Mouse (Mus musculus): ENCODE data around the gene Fbxl2. TPM values are rescaled to one million over a fixed set of nuclear protein-coding genes. Genes with fewer than 3 reads are reported as not detected.
A peak's percentile ranks its signal among the peaks of the same experiment; 100 is the strongest.
"Not testable (repeated sequence)": the region's sequence is repeated elsewhere in the genome, so short reads cannot be mapped to it uniquely, and the experiment has no call there.

Gene Fbxl2
- total RNA-seq (2012; rRNA removed), result 4.4 and 6.3 TPM in 2 replicates

GRCm38 (mm10) chr9:114046028-114046427 lies at the start of gene Fbxl2:
Gene Fbxl2, minus strand, starts transcription at chr9:114046191.
- peaks cover 6 to 11% of the 10 kb centered on the region in 2 experiments; a peak in 2 of 4 replicates for H3K4me1 ChIP-seq (ENCODE audit: control insufficient read depth in 2 of 2, insufficient read depth in 2 of 2, low read length in 2 of 2, poor library complexity in 1 of 2)
- H3K4me3 ChIP-seq (ENCODE audit: insufficient read depth in 1 of 2, low read depth in 1 of 2, low read length in 2 of 2, poor library complexity in 1 of 2, severe bottlenecking in 1 of 2), result peak within 1 kb of the TSS; percentile 72 to 77
- in situ Hi-C loops (cut with MboI; ENCODE audit: low sequenced_read_pairs in 2 of 2, unreplicated experiment in 2 of 2), result no loop called here
- DNase-seq (ENCODE audit: low read depth, low spot score), result peak; percentile 59
- H3K36me3 ChIP-seq (ENCODE audit: control insufficient read depth, insufficient read depth, low read length, poor library complexity, severe bottlenecking), result peaks cover 6% of the 10 kb centered on the region; the same call in 1 of the 2 replicates
- TF ChIP-seq MAFK (IDR thresholded peaks at IDR 0.05; ENCODE audit: insufficient read depth, low read depth, low read length) (no peak), ZNF384 (IDR thresholded peaks at IDR 0.05; ENCODE audit: low read depth, low read length) (no peak)
- peak within 1 kb of the TSS; percentile 64 for H3K9ac ChIP-seq (ENCODE audit: insufficient read depth, low read depth, low read length, poor library complexity, severe bottlenecking)
- no peak within 1 kb of the TSS for H3K27ac ChIP-seq (ENCODE audit: insufficient read depth, low read depth, low read length, poor library complexity, severe bottlenecking)
- H3K9me3 ChIP-seq (ENCODE audit: control insufficient read depth, insufficient read depth, low read depth, low read length), result no peaks in the 10 kb centered on the region

- Histone ChIP-seq H3K27ac (ENCODE audit: insufficient read depth, low read depth, low read length, poor library complexity, severe bottlenecking) (no peak overlapping the region), H3K9me3 (ENCODE audit: control insufficient read depth, insufficient read depth, low read depth, low read length) (peaks cover under 1% of the 10 kb centered on the region; the same call in 1 of the 2 replicates), H3K4me1 (ENCODE audit: control insufficient read depth in 2 of 2, insufficient read depth in 2 of 2, low read length in 2 of 2, poor library complexity in 1 of 2) (peaks cover 0 to 2% of the 10 kb centered on the region in 2 experiments; a peak in 1 of 4 replicates), H3K36me3 (ENCODE audit: control insufficient read depth, insufficient read depth, low read length, poor library complexity, severe bottlenecking) (no peaks in the 10 kb centered on the region), H3K9ac (ENCODE audit: insufficient read depth, low read depth, low read length, poor library complexity, severe bottlenecking) (no peak overlapping the region), H3K4me3 (ENCODE audit: insufficient read depth in 1 of 2, low read depth in 1 of 2, low read length in 2 of 2, poor library complexity in 1 of 2, severe bottlenecking in 1 of 2) (no peak overlapping the region)
- TF ChIP-seq ZC3H11A (IDR thresholded peaks at IDR 0.05; ENCODE audit: borderline replicate concordance, low read depth, low read length), result no peak
- no peak for TF ChIP-seq CHD2 (IDR thresholded peaks at IDR 0.05; ENCODE audit: low read depth, low read length)
- TF ChIP-seq MAFK (IDR thresholded peaks at IDR 0.05; ENCODE audit: insufficient read depth, low read depth, low read length), result no peak
- no peak for TF ChIP-seq HCFC1 (IDR thresholded peaks at IDR 0.05; ENCODE audit: borderline replicate concordance, insufficient read depth, low read length)
- TF ChIP-seq ZNF384 (IDR thresholded peaks at IDR 0.05; ENCODE audit: low read depth, low read length), result no peak
- in situ Hi-C loops (cut with MboI; ENCODE audit: low sequenced_read_pairs in 2 of 2, unreplicated experiment in 2 of 2), result loop anchor here in 1 of 2 experiments (10.0 kb wide), 1 partner anchor 100 kb away; no protein-coding TSS in a partner anchor
- no peak for DNase-seq (ENCODE audit: low read depth, low spot score)
Measured at GRCm38 (mm10) chr9:114094854-114095253, 48.9 kb upstream of the Fbxl2 start.

GRCm38 (mm10) chr9:114092188-114092587 lies 46.2 kb upstream of the Fbxl2 start:
- not testable (repeated sequence) for H3K27ac ChIP-seq (ENCODE audit: insufficient read depth, low read depth, low read length, poor library complexity, severe bottlenecking)

GRCm38 (mm10) chr9:114088885-114089284 lies 42.9 kb upstream of the Fbxl2 start:
- in situ Hi-C loops (cut with MboI; ENCODE audit: low sequenced_read_pairs in 2 of 2, unreplicated experiment in 2 of 2); H3K9ac ChIP-seq (ENCODE audit: insufficient read depth, low read depth, low read length, poor library complexity, severe bottlenecking); H3K36me3 ChIP-seq (ENCODE audit: control insufficient read depth, insufficient read depth, low read length, poor library complexity, severe bottlenecking); H3K4me3 ChIP-seq (ENCODE audit: insufficient read depth in 1 of 2, low read depth in 1 of 2, low read length in 2 of 2, poor library complexity in 1 of 2, severe bottlenecking in 1 of 2); DNase-seq (ENCODE audit: low read depth, low spot score); H3K27ac ChIP-seq (ENCODE audit: insufficient read depth, low read depth, low read length, poor library complexity, severe bottlenecking); H3K9me3 ChIP-seq (ENCODE audit: control insufficient read depth, insufficient read depth, low read depth, low read length): not testable (repeated sequence)
- peaks cover 16 to 19% of the 10 kb centered on the region in 2 experiments for H3K4me1 ChIP-seq (ENCODE audit: control insufficient read depth in 2 of 2, insufficient read depth in 2 of 2, low read length in 2 of 2, poor library complexity in 1 of 2)

More at GRCm38 (mm10) chr9:114092188-114092587, 46.2 kb upstream of the Fbxl2 start:
- peak; percentile 66 for DNase-seq (ENCODE audit: low read depth, low spot score)
- not testable (repeated sequence) for H3K36me3 ChIP-seq (ENCODE audit: control insufficient read depth, insufficient read depth, low read length, poor library complexity, severe bottlenecking); H3K9ac ChIP-seq (ENCODE audit: insufficient read depth, low read depth, low read length, poor library complexity, severe bottlenecking); H3K4me3 ChIP-seq (ENCODE audit: insufficient read depth in 1 of 2, low read depth in 1 of 2, low read length in 2 of 2, poor library complexity in 1 of 2, severe bottlenecking in 1 of 2); H3K9me3 ChIP-seq (ENCODE audit: control insufficient read depth, insufficient read depth, low read depth, low read length); H3K4me1 ChIP-seq (ENCODE audit: control insufficient read depth in 2 of 2, insufficient read depth in 2 of 2, low read length in 2 of 2, poor library complexity in 1 of 2)
- in situ Hi-C loops (cut with MboI; ENCODE audit: low sequenced_read_pairs in 2 of 2, unreplicated experiment in 2 of 2), result loop anchor here in 1 of 2 experiments (10.0 kb wide), 1 partner anchor 97 kb away; no protein-coding TSS in a partner anchor

- Histone ChIP-seq H3K36me3 (ENCODE audit: control insufficient read depth, insufficient read depth, low read length, poor library complexity, severe bottlenecking) (no peaks in the 10 kb centered on the region), H3K4me1 (ENCODE audit: control insufficient read depth in 2 of 2, insufficient read depth in 2 of 2, low read length in 2 of 2, poor library complexity in 1 of 2) (peaks cover 16 to 19% of the 10 kb centered on the region in 2 experiments), H3K9me3 (ENCODE audit: control insufficient read depth, insufficient read depth, low read depth, low read length) (no peaks in the 10 kb centered on the region), H3K4me3 (ENCODE audit: insufficient read depth in 1 of 2, low read depth in 1 of 2, low read length in 2 of 2, poor library complexity in 1 of 2, severe bottlenecking in 1 of 2) (no peak overlapping the region), H3K27ac (ENCODE audit: insufficient read depth, low read depth, low read length, poor library complexity, severe bottlenecking) (no peak overlapping the region), H3K9ac (ENCODE audit: insufficient read depth, low read depth, low read length, poor library complexity, severe bottlenecking) (no peak overlapping the region)
- TF ChIP-seq MAFK (IDR thresholded peaks at IDR 0.05; ENCODE audit: insufficient read depth, low read depth, low read length), result no peak
- no peak for TF ChIP-seq ZNF384 (IDR thresholded peaks at IDR 0.05; ENCODE audit: low read depth, low read length)
- no peak for TF ChIP-seq HCFC1 (IDR thresholded peaks at IDR 0.05; ENCODE audit: borderline replicate concordance, insufficient read depth, low read length)
- no peak for TF ChIP-seq CHD2 (IDR thresholded peaks at IDR 0.05; ENCODE audit: low read depth, low read length)
- TF ChIP-seq ZC3H11A (IDR thresholded peaks at IDR 0.05; ENCODE audit: borderline replicate concordance, low read depth, low read length), result no peak
- DNase-seq (ENCODE audit: low read depth, low spot score), result peak; percentile 47
- in situ Hi-C loops (cut with MboI; ENCODE audit: low sequenced_read_pairs in 2 of 2, unreplicated experiment in 2 of 2), result no loop called here
Measured at GRCm38 (mm10) chr9:114087106-114087815, 41.3 kb upstream of the Fbxl2 start.

All from ES-E14 (cell line).